Comparison of ENCODE assay signal across 11 mouse cellular contexts in the genomic region with DNA sequence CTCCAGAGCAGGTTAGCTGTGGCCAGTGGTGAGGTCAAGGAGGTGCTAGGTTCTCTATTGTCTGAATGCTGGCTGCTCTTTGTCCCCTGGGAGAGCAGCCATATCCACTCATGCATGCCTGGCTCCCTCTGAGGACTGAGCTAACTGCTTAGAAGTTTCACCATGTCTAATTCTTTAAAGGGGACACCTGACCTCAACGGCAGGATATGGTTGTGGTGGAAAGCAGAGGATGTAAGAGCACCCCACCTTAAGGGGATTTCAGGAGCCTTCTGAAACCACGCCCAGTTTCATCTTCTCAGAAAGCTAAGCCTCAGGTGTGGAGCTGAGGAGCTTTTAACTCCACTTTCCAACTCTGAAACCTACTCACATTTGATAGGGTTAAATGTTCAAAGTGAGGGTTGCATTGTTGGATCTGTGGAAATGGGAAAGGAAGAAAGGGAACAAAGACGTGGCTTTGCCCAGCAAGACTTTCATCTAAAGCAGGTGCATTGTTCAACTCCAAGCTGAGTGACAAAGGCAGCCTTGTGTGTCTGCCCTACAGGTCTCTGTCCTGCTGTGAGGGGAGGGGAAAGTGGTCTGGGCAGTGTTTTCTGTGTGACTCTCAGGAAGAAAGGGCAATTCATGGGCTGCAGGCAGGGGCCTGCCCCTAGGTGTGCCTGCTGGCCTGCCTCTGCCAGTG. TPM values are rescaled to one million over a fixed set of nuclear protein-coding genes. Genes with fewer than 3 reads are reported as not detected.
A peak's percentile ranks its signal among the peaks of the same experiment; 100 is the strongest.
DNase-seq lines count a peak whose midpoint lies in the region; ATAC-seq lines count a peak whose summit lies in the region.
"Had no signal": no experiment of that assay in that cellular context is flagged by ENCODE, and none has a peak within 500 bp of the region (broad histone marks: within the 10 kb centered on the region; RNA-seq: fewer than 3 reads in every experiment).

No protein-coding gene starts in this region.

- H3K9me3 ChIP-seq in embryonic facial prominence, embryonic 12.5 days: no peaks in the 10 kb centered on the region
- H3K9me3 ChIP-seq in heart, embryonic 11.5 days (replicated peaks; ENCODE audit: control insufficient read depth, low read length): no peaks in the 10 kb centered on the region

- 15% methylated on average over 3 of the region's 3 CpGs for WGBS in embryonic facial prominence, embryonic 12.5 days
- 59% methylated on average over 3 of the region's 3 CpGs for WGBS in heart, embryonic 11.5 days (ENCODE audit: insufficient replicate concordance)

- peak; percentile 24 for DNase-seq in A20 (ENCODE audit: low read depth, low spot score)
- DNase-seq in kidney, postnatal 14 days: peak; percentile 24
- DNase-seq in heart, postnatal 10 days: no peak
- no peak for DNase-seq in cerebellum, adult 18-20 months
- DNase-seq in frontal cortex, postnatal 10 days (ENCODE audit: low spot score in 2 of 2): no peak
- DNase-seq: cerebellum, postnatal 14 days had no signal

- H3K4me2 ChIP-seq in embryonic facial prominence, embryonic 12.5 days (replicated peaks): no peak overlapping the region
- H3K4me2 ChIP-seq in heart, embryonic 11.5 days: no peak overlapping the region
- H3K4me2 ChIP-seq: liver, embryonic 11.5 days had no signal

- ATAC-seq in CD4-positive, CD25-positive, alpha-beta regulatory T cell, adult 4 months: peak; percentile 64
- ATAC-seq in embryonic facial prominence, embryonic 12.5 days (ENCODE audit: insufficient number of reproducible peaks, insufficient read depth, low FRiP score, low TSS enrichment): 0 out of 2 replicates have a peak, but pooled peaks have one; percentile 47
- no peak for ATAC-seq in heart, embryonic 11.5 days (replicated peaks; ENCODE audit: insufficient number of reproducible peaks, low FRiP score, low TSS enrichment)
- ATAC-seq: intestine, embryonic 16.5 days had no signal

- H3K4me3 ChIP-seq in embryonic facial prominence, embryonic 12.5 days: no peak overlapping the region
- H3K4me3 ChIP-seq in heart, embryonic 11.5 days (ENCODE audit: low read depth, low read length): no peak overlapping the region

- H3K27ac ChIP-seq in embryonic facial prominence, embryonic 12.5 days: no peak overlapping the region
- H3K27ac ChIP-seq in heart, embryonic 11.5 days (ENCODE audit: low read depth, low read length): no peak overlapping the region

- H3K27me3 ChIP-seq in embryonic facial prominence, embryonic 12.5 days: no peaks in the 10 kb centered on the region
- no peaks in the 10 kb centered on the region for H3K27me3 ChIP-seq in heart, embryonic 11.5 days (ENCODE audit: control insufficient read depth, insufficient read depth, low read length)

- intact Hi-C loops in heart, postnatal 10 days (cut with DNase I): no loop called here

- H3K9ac ChIP-seq in embryonic facial prominence, embryonic 12.5 days: no peak overlapping the region
- H3K9ac ChIP-seq in heart, embryonic 11.5 days (ENCODE audit: low read depth, low read length): no peak overlapping the region

- peaks cover 15% of the 10 kb centered on the region; the same call in 1 of the 2 replicates for H3K4me1 ChIP-seq in embryonic facial prominence, embryonic 12.5 days
- H3K4me1 ChIP-seq in heart, embryonic 11.5 days (ENCODE audit: control insufficient read depth, insufficient read depth, low read length): no peaks in the 10 kb centered on the region

- no peaks in the 10 kb centered on the region for H3K36me3 ChIP-seq in embryonic facial prominence, embryonic 12.5 days
- H3K36me3 ChIP-seq in heart, embryonic 11.5 days (ENCODE audit: control insufficient read depth, insufficient read depth, low read length): no peaks in the 10 kb centered on the region

RNA-seq across cellular contexts. Expression of gene Nfib, which starts 50.2 kb away (rescaled TPM):
- polyA plus RNA-seq in CD4-positive, CD25-positive, alpha-beta regulatory T cell, adult 4 months (2017; shearing (Covaris generic)): under 1 TPM in 1 of 2 experiments, not detected in 1; 0.20 TPM
- polyA plus RNA-seq in embryonic facial prominence, embryonic 12.5 days (2016; fragmentation: Nextera tagmentation; extraction: Ambion mirVana): 86.8 and 92.6 TPM in 2 replicates
- polyA plus RNA-seq in heart, embryonic 11.5 days (2014; fragmentation: Nextera tagmentation; extraction: Ambion mirVana): 54.6 and 59.0 TPM in 2 replicates
- 100 to 1,000 TPM; 177 to 181 TPM for total RNA-seq in heart, postnatal 10 days (2021)

Comparison
In these comparisons a context has a peak if more than half of its experiments do, and no peak if none do; other contexts are left out.
1. DNase-seq: peak in A20 (single experiment) and kidney, postnatal 14 days (single experiment); none in heart, postnatal 10 days (0 of 2), cerebellum, adult 18-20 months (0 of 2) and frontal cortex, postnatal 10 days (0 of 2).
2. RNA of gene Nfib, which starts 50.2 kb away (polyA plus RNA-seq): 86.8 to 92.6 TPM in embryonic facial prominence, embryonic 12.5 days and 54.6 to 59.0 TPM in heart, embryonic 11.5 days; 0.20 TPM in CD4-positive, CD25-positive, alpha-beta regulatory T cell, adult 4 months; every median in the first group is over 10 times any median in the second.